Mouse (Mus musculus) brain, embryonic 14.5 days (tissue): ENCODE data around the gene Zfp715.

Source experiments
- CTCF ChIP-seq: fragments of 200-500 bp; IDR thresholded peaks from 2 replicates; pipeline ENCODE4 v1.5.1; 2012; ENCODE audit warnings: inconsistent platforms, mild to moderate bottlenecking, moderate library complexity, borderline replicate concordance; ENCODE audit not compliant: insufficient read depth, insufficient read length; ENCODE audit errors: extremely low read depth
- POLR2A ChIP-seq: fragments of 200-500 bp; IDR thresholded peaks from 2 replicates; pipeline ENCODE4 v1.6.1; 2012; ENCODE audit warnings: mild to moderate bottlenecking, inconsistent platforms, borderline replicate concordance; ENCODE audit not compliant: poor library complexity, insufficient read depth, insufficient read length, severe bottlenecking; ENCODE audit errors: extremely low read depth

DNA sequence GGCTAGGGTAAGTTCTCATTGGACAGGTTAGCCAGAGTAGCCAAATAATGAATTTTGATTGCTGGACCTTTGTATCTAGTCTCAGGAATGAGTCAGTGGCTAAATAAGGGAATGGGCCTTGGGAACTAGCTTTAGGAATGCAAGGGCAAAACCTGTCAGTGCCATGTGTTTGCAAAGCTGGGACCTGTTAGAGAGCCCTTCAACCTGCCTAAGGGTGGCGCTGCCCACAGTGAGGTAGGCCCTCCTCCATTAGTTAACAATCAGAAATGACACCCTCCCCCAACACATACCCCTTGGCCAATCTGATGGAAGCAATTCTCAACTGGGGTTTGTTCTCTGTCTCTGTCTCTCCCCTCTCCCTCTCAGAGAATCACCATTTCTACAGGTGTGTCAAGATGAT lies 33.5 kb upstream of the Zfp715 start:
- no peak for TF ChIP-seq CTCF
- no peak for TF ChIP-seq POLR2A
